Mouse (Mus musculus) midbrain, embryonic 13.5 days (tissue): ENCODE data around the gene Tox2. TPM values are rescaled to one million over a fixed set of nuclear protein-coding genes. Genes with fewer than 3 reads are reported as not detected.

Experiments
- ATAC-seq: fragments of 200-750 bp; cut with Nextera tagmentation; 2 replicates; pipeline ENCODE4 v1.8.0; 2017; ENCODE audit warnings: mild to moderate bottlenecking, moderate TSS enrichment, moderate library complexity
- H3K27ac ChIP-seq: fragments of 300-500 bp; sonication (generic); 2 replicates; pipeline ENCODE4 v1.5.1; 2015; ENCODE audit warnings: inconsistent platforms, mild to moderate bottlenecking, moderate library complexity
- H3K27me3 ChIP-seq: fragments of 300-500 bp; sonication (generic); 2 replicates; pipeline ENCODE4 v1.6.1; 2015; ENCODE audit warnings: mild to moderate bottlenecking, inconsistent platforms
- H3K36me3 ChIP-seq: fragments of 300-500 bp; sonication (generic); 2 replicates; pipeline ENCODE4 v1.6.1; 2015; ENCODE audit warnings: mild to moderate bottlenecking, inconsistent platforms
- H3K4me1 ChIP-seq: fragments of 300-500 bp; sonication (generic); replicated peaks from 2 replicates; pipeline ENCODE4 v1.6.1; 2015; ENCODE audit warnings: inconsistent platforms
- H3K4me2 ChIP-seq: fragments of 300-500 bp; sonication (generic); replicated peaks from 2 replicates; pipeline ENCODE4 v1.6.1; 2015; ENCODE audit warnings: moderate library complexity, mild to moderate bottlenecking, inconsistent platforms
- H3K4me3 ChIP-seq: fragments of 300-500 bp; sonication (generic); replicated peaks from 2 replicates; pipeline ENCODE4 v1.5.1; 2015; ENCODE audit warnings: mild to moderate bottlenecking, inconsistent platforms
- H3K9ac ChIP-seq: fragments of 300-500 bp; sonication (generic); replicated peaks from 2 replicates; pipeline ENCODE4 v1.6.1; 2015; ENCODE audit warnings: mild to moderate bottlenecking, inconsistent platforms
- H3K9me3 ChIP-seq: fragments of 300-500 bp; sonication (generic); 2 replicates; pipeline ENCODE4 v1.6.1; 2016; ENCODE audit warnings: mild to moderate bottlenecking, inconsistent platforms
- WGBS: fragments of 180-500 bp; shearing (Covaris S2); methylation state at CpG from one replicate; pipeline ENCODE4 v1.1.7; 2015; 5-methylcytosine and 5-hydroxymethylcytosine counted together
- polyA plus RNA-seq: library from polyadenylated mRNA; unstranded; fragments of >200 nt; fragmentation: Nextera tagmentation; extraction: Ambion mirVana; gene quantifications from 2 replicates; pipeline ENCODE4 v1.2.1, GENCODE M21; 2015

The Tox2 gene
- polyA plus RNA-seq, 1 experiment from 2014 or later: 44.2 TPM

DNA sequence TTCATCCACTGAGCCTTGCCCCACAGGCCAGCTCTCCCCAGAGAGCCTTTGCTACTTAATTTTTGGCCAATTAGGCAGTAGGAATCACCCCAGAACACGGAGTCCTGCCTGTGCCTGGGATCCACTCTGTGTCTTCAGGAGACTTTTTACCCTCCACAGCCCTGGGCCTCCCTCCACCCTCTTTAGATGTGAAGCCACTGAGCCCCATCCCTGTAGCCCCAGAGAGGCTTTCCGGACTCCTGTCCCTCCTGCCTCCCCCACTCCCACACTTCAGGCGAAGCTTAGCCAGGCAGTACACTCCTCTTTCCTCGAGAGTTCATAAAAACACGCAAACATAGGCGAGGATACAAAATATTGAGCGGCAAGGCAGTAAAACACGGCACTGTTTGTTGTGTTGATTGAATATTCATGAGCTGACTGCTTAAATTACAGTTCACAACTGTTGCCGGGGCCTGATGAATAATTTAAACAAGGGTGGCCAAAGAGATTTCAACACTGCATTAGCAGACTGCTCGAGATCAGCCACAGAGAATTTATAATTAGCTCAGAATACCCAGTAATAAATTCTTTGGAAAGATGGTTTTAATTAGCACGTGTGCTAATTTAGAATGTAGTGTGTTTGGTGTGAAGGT lies 94.2 kb downstream of the Tox2 start:
- Histone ChIP-seq H3K4me3 (no peak overlapping the region; the same call in 1 of the 2 replicates), H3K27me3 (peaks cover 14% of the 10 kb centered on the region; the same call in 1 of the 2 replicates), H3K4me2 (peak overlapping the region; percentile 47), H3K9ac (no peak overlapping the region), H3K4me1 (peaks cover 66% of the 10 kb centered on the region), H3K27ac (peak overlapping the region; percentile 79), H3K36me3 (no peaks in the 10 kb centered on the region), H3K9me3 (no peaks in the 10 kb centered on the region)
- ATAC-seq: peak; percentile 72
- 9% methylated on average over 11 of the region's 11 CpGs for WGBS

DNA sequence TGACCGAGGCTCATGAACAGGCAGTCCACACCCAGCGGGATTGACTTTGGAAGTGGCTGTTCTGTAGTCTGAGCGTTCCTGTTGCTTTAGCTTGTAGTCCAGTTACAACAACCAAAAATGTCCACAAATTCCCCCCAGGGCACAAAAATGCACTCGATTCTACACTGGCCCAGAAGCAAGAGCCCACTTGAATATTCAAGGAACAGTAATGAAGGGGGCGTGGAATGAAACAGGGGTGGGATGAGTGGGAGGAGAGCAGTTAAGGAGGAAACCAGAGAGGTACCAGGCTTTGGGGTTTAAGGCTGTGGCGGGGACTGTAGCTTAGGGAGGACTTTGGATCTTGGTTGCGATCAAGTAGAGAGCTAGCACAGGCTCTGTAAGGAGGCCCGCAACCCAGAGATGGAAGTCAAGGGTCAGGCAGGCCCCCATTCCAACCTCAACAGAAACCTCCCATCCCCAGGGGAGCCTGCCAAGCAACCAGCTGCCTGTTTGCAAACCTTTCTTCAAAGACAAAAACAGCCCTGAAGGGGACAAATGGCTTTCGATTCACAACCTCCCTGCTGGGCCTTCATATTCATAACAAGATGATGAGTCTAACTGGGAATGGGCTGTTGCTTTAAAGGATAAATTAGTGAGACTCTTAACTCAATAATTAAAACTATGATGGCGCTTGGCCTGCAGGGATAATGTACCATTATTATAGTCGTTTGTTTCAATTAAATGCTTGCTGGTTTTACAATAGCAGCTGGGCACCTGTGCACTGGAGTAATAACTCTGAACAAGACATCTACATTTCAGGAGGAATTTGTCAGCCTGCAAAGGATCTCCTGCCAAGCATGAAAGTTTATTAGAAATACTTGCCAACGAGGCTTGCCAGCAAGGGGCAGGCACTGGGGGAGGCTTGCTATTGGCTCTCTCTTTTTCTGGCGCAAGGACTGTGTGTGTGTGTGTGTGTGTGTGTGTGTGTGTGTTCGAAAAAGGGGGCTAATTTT lies 97.4 kb downstream of the Tox2 start:
- Histone ChIP-seq H3K36me3 (no peaks in the 10 kb centered on the region), H3K4me3 (no peak overlapping the region), H3K27ac (peak overlapping the region; percentile 65; the same call in 1 of the 2 replicates), H3K27me3 (peaks cover 8% of the 10 kb centered on the region; the same call in 1 of the 2 replicates), H3K9me3 (no peaks in the 10 kb centered on the region), H3K4me2 (0 out of 2 replicates have a peak overlapping the region, but pooled peaks have one; percentile 10), H3K4me1 (peaks cover 77% of the 10 kb centered on the region), H3K9ac (no peak overlapping the region)
- 28% methylated on average over 14 of the region's 14 CpGs for WGBS
- ATAC-seq: 0 out of 2 replicates have a peak, but pooled peaks have one; percentile 2

DNA sequence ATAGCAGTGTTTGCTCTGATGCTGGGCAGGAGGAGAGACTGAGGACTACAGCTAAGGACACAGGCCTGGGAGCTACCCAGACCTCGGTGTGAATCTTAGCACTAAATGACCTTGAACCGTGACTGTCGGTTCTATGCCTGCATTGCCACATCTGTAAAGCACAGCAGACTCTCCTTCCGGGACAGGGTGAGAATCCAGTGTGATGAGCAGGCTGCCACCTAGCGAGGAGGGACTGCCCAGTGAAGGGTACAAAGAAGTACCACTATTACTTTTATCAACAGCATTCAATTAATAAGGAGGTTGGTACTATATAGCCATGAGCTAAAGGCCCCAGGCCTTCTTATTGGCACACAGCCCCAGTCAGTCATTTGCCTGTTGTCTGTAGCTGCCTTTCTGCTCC lies 98.7 kb downstream of the Tox2 start:
- no peak for ATAC-seq
- no peak overlapping the region for H3K4me3 ChIP-seq
- H3K27ac ChIP-seq: no peak overlapping the region
- no peak overlapping the region for H3K9ac ChIP-seq
- H3K4me1 ChIP-seq: peaks cover 65% of the 10 kb centered on the region
- 0 out of 2 replicates have a peak, but pooled peaks cover 4% of the 10 kb centered on the region for H3K27me3 ChIP-seq
- H3K4me2 ChIP-seq: no peak overlapping the region
- WGBS: 53% methylated on average over 5 of the region's 5 CpGs
- no peaks in the 10 kb centered on the region for H3K9me3 ChIP-seq
- H3K36me3 ChIP-seq: no peaks in the 10 kb centered on the region

DNA sequence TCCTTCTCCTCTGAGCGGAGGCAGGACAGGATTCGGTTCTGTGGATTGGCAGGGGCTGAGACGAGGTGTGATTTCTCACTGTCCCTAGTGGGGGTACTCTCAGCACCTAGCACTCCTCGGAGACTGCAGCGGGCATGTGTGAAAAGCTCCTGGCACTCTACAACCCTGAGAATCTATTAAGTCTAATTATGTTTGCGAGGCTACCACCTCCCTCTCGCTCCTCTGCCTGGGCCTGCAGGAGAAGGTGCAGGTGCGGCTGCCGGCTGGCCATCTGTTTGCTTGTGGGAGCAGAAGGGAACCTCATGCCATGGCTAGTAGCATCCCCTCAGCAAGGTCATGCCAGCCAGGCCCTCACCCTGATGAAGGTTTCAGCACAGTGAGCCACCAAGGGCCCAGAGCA lies 100.1 kb downstream of the Tox2 start:
- no peak overlapping the region for H3K27ac ChIP-seq
- no peak overlapping the region; the same call in 1 of the 2 replicates for H3K9ac ChIP-seq

DNA sequence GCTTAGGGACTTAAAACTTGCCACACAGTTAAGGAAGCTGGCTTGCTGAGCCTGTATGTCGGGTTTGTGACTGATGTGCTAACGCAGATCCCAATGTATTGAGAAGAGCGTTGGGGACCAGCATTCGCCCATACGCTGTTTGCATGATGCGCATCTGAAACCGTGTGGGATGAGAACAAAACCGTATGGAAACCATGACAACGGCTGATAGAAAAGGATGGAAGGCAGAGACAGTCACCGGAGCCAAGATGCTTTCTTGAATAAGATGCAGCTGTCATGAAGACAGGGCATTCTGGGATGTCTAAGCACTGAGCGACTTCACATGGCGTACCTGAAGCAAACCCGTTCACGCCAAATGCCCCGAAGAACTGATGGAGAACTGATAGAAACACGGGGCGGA lies 106.5 kb downstream of the Tox2 start:
- Histone ChIP-seq H3K27ac (peak overlapping the region; percentile 44; the same call in 1 of the 2 replicates), H3K27me3 (no peaks in the 10 kb centered on the region), H3K9me3 (no peaks in the 10 kb centered on the region), H3K36me3 (no peaks in the 10 kb centered on the region), H3K4me2 (no peak overlapping the region), H3K4me3 (no peak overlapping the region), H3K9ac (no peak overlapping the region), H3K4me1 (peaks cover 15% of the 10 kb centered on the region)
- WGBS: 70% methylated on average over 17 of the region's 17 CpGs
- ATAC-seq: 0 out of 2 replicates have a peak, but pooled peaks have one; percentile 30

More for the DNA sequence above, 100.1 kb downstream of the Tox2 start:
- no peak for ATAC-seq
- WGBS: 56% methylated on average over 9 of the region's 9 CpGs
- Histone ChIP-seq H3K4me1 (peaks cover 51% of the 10 kb centered on the region), H3K4me2 (no peak overlapping the region), H3K36me3 (no peaks in the 10 kb centered on the region), H3K9me3 (no peaks in the 10 kb centered on the region), H3K27me3 (0 out of 2 replicates have a peak, but pooled peaks cover 4% of the 10 kb centered on the region), H3K4me3 (no peak overlapping the region)

DNA sequence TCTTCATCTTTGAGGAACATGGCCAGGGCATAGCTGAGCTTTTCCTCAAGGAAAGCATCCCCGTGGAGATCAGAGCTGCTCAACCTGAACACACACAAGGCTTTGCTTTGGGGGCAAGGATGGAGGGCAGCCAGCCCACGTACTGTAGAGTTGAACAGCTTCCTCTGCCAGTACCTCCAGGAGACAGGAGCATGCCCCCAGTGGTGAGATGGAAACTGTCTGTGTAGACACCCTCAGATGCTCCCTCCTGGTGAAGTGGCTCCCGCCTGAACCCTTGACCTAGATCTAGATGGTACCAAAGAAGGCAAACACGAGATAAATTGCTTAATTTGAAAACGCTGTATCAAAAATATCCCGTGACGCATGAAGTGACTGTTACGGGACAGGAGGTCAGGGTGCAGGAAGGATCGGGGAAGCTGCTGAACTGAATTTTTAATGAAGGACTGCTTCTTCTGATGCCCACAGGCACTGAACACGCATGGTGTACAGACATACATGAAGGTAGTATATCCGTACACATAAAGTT lies 107.3 kb downstream of the Tox2 start:
- 0 out of 2 replicates have a peak, but pooled peaks have one; percentile 34 for ATAC-seq
- WGBS: 78% methylated on average over 11 of the region's 11 CpGs

DNA sequence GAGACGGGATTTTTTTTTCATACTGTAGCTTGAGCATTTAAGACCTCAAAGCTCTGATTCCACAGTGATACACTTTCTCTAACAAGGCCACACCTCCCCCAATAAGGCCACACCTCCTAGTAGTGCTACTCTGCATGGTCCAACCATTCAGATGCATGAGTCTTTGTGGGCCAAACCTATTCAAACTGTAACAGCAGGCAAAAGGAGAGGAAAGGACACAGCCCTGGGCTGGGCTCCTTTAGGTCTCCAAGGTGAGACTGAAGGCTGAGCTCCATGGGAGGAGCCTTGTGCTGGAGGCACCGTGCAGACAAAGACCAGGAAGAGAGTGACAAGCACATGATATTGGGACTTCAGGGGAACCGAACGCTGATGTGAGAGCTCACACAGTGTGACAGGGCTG lies 114.4 kb downstream of the Tox2 start:
- 89% methylated on average over 4 of the region's 4 CpGs for WGBS
- Histone ChIP-seq H3K27me3 (no peaks in the 10 kb centered on the region), H3K4me3 (no peak overlapping the region), H3K27ac (no peak overlapping the region), H3K9me3 (no peaks in the 10 kb centered on the region), H3K36me3 (peaks cover 51% of the 10 kb centered on the region), H3K9ac (no peak overlapping the region), H3K4me1 (no peaks in the 10 kb centered on the region), H3K4me2 (no peak overlapping the region)
- no peak for ATAC-seq

More for the DNA sequence above, 107.3 kb downstream of the Tox2 start:
- Histone ChIP-seq H3K9ac (no peak overlapping the region), H3K4me1 (peaks cover 15% of the 10 kb centered on the region), H3K9me3 (no peaks in the 10 kb centered on the region), H3K4me3 (no peak overlapping the region), H3K4me2 (no peak overlapping the region), H3K36me3 (no peaks in the 10 kb centered on the region), H3K27me3 (no peaks in the 10 kb centered on the region), H3K27ac (no peak overlapping the region)

DNA sequence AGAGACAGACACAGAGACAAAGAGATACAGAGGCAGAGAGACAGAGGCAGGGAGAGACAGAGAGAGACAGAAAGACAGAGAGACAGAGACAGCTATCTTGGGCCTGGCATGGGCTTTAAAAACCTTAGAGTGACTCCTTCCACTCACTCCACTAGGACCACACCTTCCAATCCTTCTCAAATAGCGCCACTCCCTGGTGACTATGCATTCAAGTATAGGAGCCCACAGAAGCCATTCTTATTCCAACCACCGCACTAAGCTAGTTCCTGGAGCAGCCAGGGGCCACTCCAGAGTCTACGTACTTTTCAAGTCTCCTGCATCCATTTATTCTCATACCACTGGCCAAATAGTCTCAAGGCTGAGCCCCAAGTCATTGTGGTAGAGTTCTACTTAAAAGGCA lies 115.9 kb downstream of the Tox2 start:
- H3K36me3 ChIP-seq: peaks cover 54% of the 10 kb centered on the region
- ATAC-seq: no peak
- 91% methylated on average over 3 of the region's 3 CpGs for WGBS

DNA sequence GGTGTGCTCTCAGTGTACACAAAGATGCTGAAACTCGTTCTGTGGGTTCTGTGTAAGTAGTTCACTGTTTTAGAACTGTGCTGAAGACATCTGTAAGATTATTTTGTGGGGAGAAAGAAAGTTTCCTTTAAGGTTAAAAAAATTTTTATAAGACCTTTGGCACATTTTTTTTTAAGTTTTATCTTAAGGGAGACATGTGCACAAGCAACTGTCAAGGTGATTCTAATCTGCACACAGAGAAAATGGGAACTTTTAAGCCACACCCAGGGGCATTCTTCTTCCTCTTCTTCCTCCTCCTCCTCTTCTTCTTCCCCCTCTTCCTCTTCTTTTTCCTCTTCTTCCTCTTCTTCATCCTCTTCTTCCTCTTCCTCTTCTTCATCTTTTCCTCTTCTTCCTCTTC lies 120.2 kb downstream of the Tox2 start:
- no peak overlapping the region for H3K4me3 ChIP-seq
- 50% methylated on average over 1 of the region's 1 CpGs for WGBS
- ATAC-seq: no peak
- no peaks in the 10 kb centered on the region for H3K9me3 ChIP-seq
- no peak overlapping the region for H3K9ac ChIP-seq
- no peak overlapping the region for H3K27ac ChIP-seq
- H3K36me3 ChIP-seq: peaks cover 49% of the 10 kb centered on the region
- H3K27me3 ChIP-seq: no peaks in the 10 kb centered on the region
- no peak overlapping the region for H3K4me2 ChIP-seq
- H3K4me1 ChIP-seq: no peaks in the 10 kb centered on the region

More for the DNA sequence above, 115.9 kb downstream of the Tox2 start:
- H3K4me3 ChIP-seq: no peak overlapping the region
- H3K4me2 ChIP-seq: no peak overlapping the region
- H3K4me1 ChIP-seq: no peaks in the 10 kb centered on the region
- H3K27me3 ChIP-seq: no peaks in the 10 kb centered on the region
- H3K9me3 ChIP-seq: no peaks in the 10 kb centered on the region
- H3K27ac ChIP-seq: no peak overlapping the region
- no peak overlapping the region for H3K9ac ChIP-seq

DNA sequence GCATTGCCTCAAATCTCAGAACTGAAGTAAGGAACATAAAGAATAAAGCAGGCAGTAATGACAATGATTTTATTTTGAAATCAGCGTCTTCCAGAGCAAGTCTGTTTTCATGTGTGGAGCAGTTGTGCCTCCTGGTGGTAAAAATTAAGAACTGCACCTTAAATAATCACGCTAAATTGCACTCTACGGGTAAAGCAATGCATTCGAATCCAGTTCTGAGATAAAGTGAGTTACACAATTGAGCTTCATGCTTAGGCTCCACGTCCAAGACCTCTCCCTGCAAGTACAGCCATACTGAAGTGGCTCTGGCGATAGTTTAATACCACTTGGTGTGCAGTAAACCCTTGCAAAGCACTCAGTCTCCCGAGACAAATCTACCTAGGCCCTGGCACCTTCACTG lies 127.8 kb downstream of the Tox2 start:
- Histone ChIP-seq H3K9me3 (no peaks in the 10 kb centered on the region), H3K4me3 (no peak overlapping the region), H3K27ac (no peak overlapping the region), H3K27me3 (no peaks in the 10 kb centered on the region), H3K4me2 (no peak overlapping the region), H3K9ac (no peak overlapping the region), H3K4me1 (peaks cover 13% of the 10 kb centered on the region), H3K36me3 (peaks cover 4% of the 10 kb centered on the region)
- no peak for ATAC-seq
- WGBS: 29% methylated on average over 7 of the region's 7 CpGs

DNA sequence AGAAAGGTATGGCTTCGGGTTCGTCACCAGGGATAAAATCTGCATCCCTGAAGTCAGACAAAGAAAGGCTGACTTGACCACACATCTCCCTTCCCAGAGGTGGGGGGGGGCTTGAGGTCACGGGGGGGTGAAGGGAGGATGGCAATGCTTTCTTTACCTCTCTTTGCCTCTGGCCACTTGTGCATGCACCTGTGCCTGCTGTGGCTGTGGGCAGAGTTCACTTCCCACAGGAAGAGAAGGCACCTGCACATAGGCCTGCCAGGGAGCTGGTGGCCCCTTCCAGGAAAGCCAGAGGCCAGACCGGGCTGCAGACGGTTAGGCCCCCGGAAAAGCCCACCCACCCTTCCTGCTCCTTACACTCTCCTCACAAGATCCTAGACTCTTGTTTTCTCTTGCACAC lies 128.5 kb downstream of the Tox2 start:
- Histone ChIP-seq H3K36me3 (peaks cover 3% of the 10 kb centered on the region; the same call in 1 of the 2 replicates), H3K4me3 (no peak overlapping the region), H3K4me1 (peaks cover 15% of the 10 kb centered on the region), H3K9me3 (no peaks in the 10 kb centered on the region), H3K27ac (no peak overlapping the region), H3K9ac (no peak overlapping the region), H3K27me3 (no peaks in the 10 kb centered on the region), H3K4me2 (no peak overlapping the region)
- WGBS: 90% methylated on average over 6 of the region's 6 CpGs
- ATAC-seq: no peak
